In genomic region chr2:179921021-179921653, GRCm38 (mm10) we compare ENCODE assay signal across 21 mouse cellular contexts. TPM values are rescaled to one million over a fixed set of nuclear protein-coding genes. Genes with fewer than 3 reads are reported as not detected.
A peak's percentile ranks its signal among the peaks of the same experiment; 100 is the strongest.
DNase-seq lines count a peak whose midpoint lies in the region; ATAC-seq and TF ChIP-seq lines count a peak whose summit lies in the region.
"Had no signal": no experiment of that assay in that cellular context is flagged by ENCODE, and none has a peak within 500 bp of the region (broad histone marks: within the 10 kb centered on the region; RNA-seq: fewer than 3 reads in every experiment).

No protein-coding gene starts in this region.

- no peaks in the 10 kb centered on the region for H3K9me3 ChIP-seq in forebrain, postnatal 0 days (ENCODE audit: low read length)
- no peaks in the 10 kb centered on the region for H3K9me3 ChIP-seq in forebrain, embryonic 15.5 days
- no peaks in the 10 kb centered on the region for H3K9me3 ChIP-seq in CH12.LX (replicated peaks; ENCODE audit: low read length)
- peaks cover 4% of the 10 kb centered on the region; the same call in 1 of the 2 replicates for H3K9me3 ChIP-seq in neural tube, embryonic 15.5 days (replicated peaks)
- H3K9me3 ChIP-seq: neural tube, embryonic 13.5 days had no signal

- TF ChIP-seq RAD21 in CH12.LX (IDR thresholded peaks at IDR 0.05; ENCODE audit: low read depth, low read length) = peak; percentile 6

- H3K36me3 ChIP-seq in forebrain, postnatal 0 days (ENCODE audit: insufficient read depth) = peaks cover 71% of the 10 kb centered on the region
- peaks cover 60% of the 10 kb centered on the region for H3K36me3 ChIP-seq in forebrain, embryonic 15.5 days
- peaks cover 39 to 94% of the 10 kb centered on the region in 2 experiments for H3K36me3 ChIP-seq in CH12.LX (replicated peaks in 1 of 2; ENCODE audit: control insufficient read depth in 1 of 2, insufficient read depth in 1 of 2, low read length in 1 of 2)
- peaks cover 65% of the 10 kb centered on the region for H3K36me3 ChIP-seq in neural tube, embryonic 15.5 days

- H3K79me2 ChIP-seq in CH12.LX (replicated peaks; ENCODE audit: control insufficient read depth, extremely low read depth, insufficient read depth, poor library complexity, severe bottlenecking) = no peaks in the 10 kb centered on the region

- WGBS in forebrain, postnatal 0 days = 89% methylated on average over 8 of the region's 8 CpGs
- 90% methylated on average over 8 of the region's 8 CpGs for WGBS in forebrain, embryonic 15.5 days
- WGBS in neural tube, embryonic 15.5 days = 90% methylated on average over 8 of the region's 8 CpGs

- DNase-seq in forebrain, postnatal 0 days = peak; percentile 13
- DNase-seq in left cerebral cortex, adult 2 months (ENCODE audit: extremely low spot score in 1 of 2, low spot score in 2 of 2) = no peak
- DNase-seq in left cerebral cortex, adult 8-10 months (ENCODE audit: low spot score in 2 of 2) = no peak
- peak; percentile 16 for DNase-seq in 3T3-L1 (ENCODE audit: low read depth, low spot score)
- no peak for DNase-seq in CH12.LX (ENCODE audit: extremely low read depth)
- DNase-seq: adrenal gland, postnatal 14 days; gastrocnemius, postnatal 10 days; heart, adult 18-20 months; heart, postnatal 4 days; kidney, adult 2 months; kidney, postnatal 36 days; lung, adult 18-20 months; thymus, postnatal 4 days had no signal

- peak; percentile 24 for TF ChIP-seq CTCF in forebrain, postnatal 0 days (IDR thresholded peaks at IDR 0.05; ENCODE audit: low read depth)
- peak; percentile 47 for TF ChIP-seq CTCF in left cerebral cortex, adult 2 months (IDR thresholded peaks at IDR 0.05)
- peak in 1 of 2 experiments; percentile 28; a peak in 2 of 4 replicates for TF ChIP-seq CTCF in CH12.LX (conservative IDR thresholded peaks at IDR 0.05 in 1 of 2, IDR thresholded peaks at IDR 0.05 in 1 of 2; ENCODE audit: low read depth in 2 of 2, low read length in 2 of 2)

- no peak for TF ChIP-seq EP300 in CH12.LX (IDR thresholded peaks at IDR 0.05; ENCODE audit: low read length)

- dilution Hi-C loops in CH12.LX (cut with MboI; ENCODE audit: extremely low pct_ligation_motif_present, extremely low pct_unique_long_range_greater_than_20kb, low sequenced_read_pairs) = loop anchor here (25.0 kb wide), 1 partner anchor 141 kb away; the partner anchor contains the start of gene Mtg2

- no peak overlapping the region for H3K9ac ChIP-seq in forebrain, postnatal 0 days
- H3K9ac ChIP-seq in forebrain, embryonic 15.5 days (replicated peaks) = no peak overlapping the region
- no peak overlapping the region for H3K9ac ChIP-seq in CH12.LX (ENCODE audit: insufficient read depth, low read depth)
- no peak overlapping the region for H3K9ac ChIP-seq in neural tube, embryonic 15.5 days (replicated peaks)
- H3K9ac ChIP-seq: neural tube, embryonic 13.5 days had no signal

- intact Hi-C loops in left cerebral cortex, adult 2 months (cut with DNase I) = no loop called here

- no peak overlapping the region for H3K4me3 ChIP-seq in forebrain, postnatal 0 days (ENCODE audit: low read depth, low read length)
- no peak overlapping the region for H3K4me3 ChIP-seq in forebrain, embryonic 15.5 days
- H3K4me3 ChIP-seq in left cerebral cortex, adult 2 months = no peak overlapping the region
- H3K4me3 ChIP-seq in CH12.LX (replicated peaks in 1 of 3; ENCODE audit: low read depth in 2 of 3, low read length in 2 of 3, poor library complexity in 1 of 3) = no peak overlapping the region
- no peak overlapping the region for H3K4me3 ChIP-seq in neural tube, embryonic 15.5 days (replicated peaks)
- H3K4me3 ChIP-seq: midbrain, embryonic 10.5 days; neural tube, embryonic 13.5 days had no signal

- no peaks in the 10 kb centered on the region for H3K27me3 ChIP-seq in forebrain, postnatal 0 days (ENCODE audit: insufficient read depth, low read length)
- H3K27me3 ChIP-seq in forebrain, embryonic 15.5 days = no peaks in the 10 kb centered on the region
- no peaks in the 10 kb centered on the region for H3K27me3 ChIP-seq in CH12.LX (replicated peaks)
- H3K27me3 ChIP-seq in neural tube, embryonic 15.5 days (replicated peaks) = no peaks in the 10 kb centered on the region
- H3K27me3 ChIP-seq: neural tube, embryonic 13.5 days had no signal

- H3K27ac ChIP-seq in forebrain, postnatal 0 days (ENCODE audit: low read depth, low read length) = no peak overlapping the region
- no peak overlapping the region for H3K27ac ChIP-seq in forebrain, embryonic 15.5 days (replicated peaks)
- H3K27ac ChIP-seq in left cerebral cortex, adult 2 months = no peak overlapping the region
- H3K27ac ChIP-seq in CH12.LX (ENCODE audit: insufficient read depth, low read depth) = no peak overlapping the region
- no peak overlapping the region for H3K27ac ChIP-seq in neural tube, embryonic 15.5 days (replicated peaks)
- H3K27ac ChIP-seq: macrophage; midbrain, embryonic 10.5 days; neural tube, embryonic 13.5 days had no signal

- no peak overlapping the region for H3K4me2 ChIP-seq in forebrain, postnatal 0 days (ENCODE audit: low read depth)
- no peak overlapping the region for H3K4me2 ChIP-seq in forebrain, embryonic 15.5 days (replicated peaks)
- H3K4me2 ChIP-seq in CH12.LX (ENCODE audit: insufficient read depth, low read depth, poor library complexity, severe bottlenecking) = no peak overlapping the region
- H3K4me2 ChIP-seq in neural tube, embryonic 15.5 days = no peak overlapping the region
- H3K4me2 ChIP-seq: neural tube, embryonic 13.5 days had no signal

- no peaks in the 10 kb centered on the region for H3K4me1 ChIP-seq in forebrain, postnatal 0 days (ENCODE audit: insufficient read depth)
- no peaks in the 10 kb centered on the region for H3K4me1 ChIP-seq in forebrain, embryonic 15.5 days
- H3K4me1 ChIP-seq in CH12.LX (ENCODE audit: control insufficient read depth in 1 of 2, insufficient read depth in 2 of 2) = peaks cover 4 to 15% of the 10 kb centered on the region in 2 experiments
- no peaks in the 10 kb centered on the region for H3K4me1 ChIP-seq in neural tube, embryonic 15.5 days
- H3K4me1 ChIP-seq: midbrain, embryonic 10.5 days had no signal

- no peak for ATAC-seq in forebrain, postnatal 0 days
- no peak for ATAC-seq in forebrain, embryonic 15.5 days (replicated peaks)
- ATAC-seq in erythroblast, adult 5-6 weeks (replicated peaks; ENCODE audit: low FRiP score, poor library complexity, severe bottlenecking) = no peak
- no peak for ATAC-seq in neural tube, embryonic 15.5 days (ENCODE audit: low FRiP score)
- ATAC-seq: activated CD4-positive, CD25-positive, alpha-beta regulatory T cell, adult 4 months; hindbrain, embryonic 16.5 days had no signal

- no peak for TF ChIP-seq POLR2A in CH12.LX (IDR thresholded peaks at IDR 0.05; ENCODE audit: low read depth, low read length)

- in situ Hi-C loops in CH12.LX (cut with MboI; ENCODE audit: low pct_ligation_motif_present, low pct_unique_long_range_greater_than_20kb, low sequenced_read_pairs) = loop anchor here (5.0 kb wide), 1 partner anchor 126 kb away; no protein-coding TSS in a partner anchor

TF ChIP-seq in CH12.LX, 34 proteins besides CTCF, POLR2A, EP300 and RAD21:
- no peak for TF ChIP-seq USF2 (conservative IDR thresholded peaks at IDR 0.05; ENCODE audit: low read depth, low read length)
- TF ChIP-seq MAZ (IDR thresholded peaks at IDR 0.05; ENCODE audit: low read depth, low read length) = no peak
- TF ChIP-seq ETS1 (conservative IDR thresholded peaks at IDR 0.05; ENCODE audit: low read depth, low read length) = no peak
- no peak for TF ChIP-seq UBTF (IDR thresholded peaks at IDR 0.05; ENCODE audit: low read depth, low read length)
- no peak for TF ChIP-seq PAX5 (IDR thresholded peaks at IDR 0.05; ENCODE audit: low read length)

RNA-seq across cellular contexts. Expression of gene Taf4, which starts 55.3 kb away (rescaled TPM):
- 11.4 and 12.5 TPM in 2 replicates for total RNA-seq in forebrain, postnatal 0 days (2014; rRNA removed)
- polyA plus RNA-seq in forebrain, postnatal 0 days (2015; fragmentation: Nextera tagmentation; extraction: Ambion mirVana) = 2.1 and 2.4 TPM in 2 replicates
- 4.4 and 5.3 TPM in 2 replicates for polyA plus RNA-seq in forebrain, embryonic 15.5 days (2015; fragmentation: Nextera tagmentation; extraction: Ambion mirVana)
- total RNA-seq in left cerebral cortex, adult 2 months (2021) = 10 to 100 TPM; 18.5 to 22.1 TPM
- 10 to 100 TPM; 21.2 to 28.4 (median 24.7) TPM for total RNA-seq in left cerebral cortex, adult 8-10 months (2022)
- 5.0 and 5.5 TPM in 2 replicates for total RNA-seq in CH12.LX (2012; rRNA removed)
- 3.0 and 3.5 TPM in 2 replicates for total RNA-seq in CH12.LX (2014; rRNA removed)
- polyA plus RNA-seq in CH12.LX (2012; ENCODE audit: insufficient read length, low read depth) = 14.5 and 19.0 TPM in 2 replicates
- total RNA-seq in erythroblast, adult 5-6 weeks (2015; ENCODE audit: low replicate concordance) = 11.0 and 12.7 TPM in 2 replicates
- total RNA-seq in erythroblast, adult 5-6 weeks (2017; ENCODE audit: low replicate concordance) = 39.6 and 47.5 TPM in 2 replicates
- 3.1 and 3.2 TPM in 2 replicates for polyA plus RNA-seq in neural tube, embryonic 15.5 days (2015; fragmentation: Nextera tagmentation; extraction: Ambion mirVana)

Comparison
In these comparisons a context has a peak if more than half of its experiments do, and no peak if none do; other contexts are left out.
1. DNase-seq: peak in forebrain, postnatal 0 days (single experiment) and 3T3-L1 (single experiment); none in left cerebral cortex, adult 2 months (0 of 2), left cerebral cortex, adult 8-10 months (0 of 2) and CH12.LX (single experiment).